Mouse (Mus musculus) limb, embryonic 14.5 days (tissue): Measurements from ENCODE around the gene Pde6b. TPM values are rescaled to one million over a fixed set of nuclear protein-coding genes. Genes with fewer than 3 reads are reported as not detected.

Experiments used
- ATAC-seq: fragments of 200-750 bp; cut with Nextera tagmentation; 2 replicates; pipeline ENCODE4 v1.8.0; 2017; ENCODE audit warnings: low read depth, moderate number of reproducible peaks, moderate TSS enrichment; ENCODE audit not compliant: low FRiP score
- DNase-seq: peaks from one replicate; pipeline ENCODE4 v3.0.0-alpha.2; 2015; ENCODE audit warnings: low spot score
- H3K27ac ChIP-seq: fragments of 300-500 bp; sonication (generic); replicated peaks from 2 replicates; pipeline ENCODE4 v1.5.1; 2014; ENCODE audit warnings: low read depth, mild to moderate bottlenecking, low read length, moderate library complexity, mixed read lengths
- H3K27me3 ChIP-seq: fragments of 300-500 bp; sonication (generic); 2 replicates; pipeline ENCODE4 v1.6.1; 2014; ENCODE audit warnings: low read length, mixed read lengths; ENCODE audit not compliant: control insufficient read depth, insufficient read depth
- H3K36me3 ChIP-seq: fragments of 300-500 bp; sonication (generic); 2 replicates; pipeline ENCODE4 v1.6.1; 2014; ENCODE audit warnings: mild to moderate bottlenecking, low read length, moderate library complexity, mixed read lengths; ENCODE audit not compliant: control insufficient read depth, insufficient read depth
- H3K4me1 ChIP-seq: fragments of 300-500 bp; sonication (generic); 2 replicates; pipeline ENCODE4 v1.6.1; 2014; ENCODE audit warnings: antibody characterized with exemption, low read length, mixed read lengths; ENCODE audit not compliant: control insufficient read depth, insufficient read depth
- H3K4me2 ChIP-seq: fragments of 300-500 bp; sonication (generic); replicated peaks from 2 replicates; pipeline ENCODE4 v1.6.1; 2014; ENCODE audit warnings: low read depth, mild to moderate bottlenecking, low read length, moderate library complexity; ENCODE audit not compliant: severe bottlenecking
- H3K4me3 ChIP-seq: fragments of 300-500 bp; sonication (generic); replicated peaks from 2 replicates; pipeline ENCODE4 v1.5.1; 2014; ENCODE audit warnings: low read length
- H3K9ac ChIP-seq: fragments of 300-500 bp; sonication (generic); 2 replicates; pipeline ENCODE4 v1.6.1; 2014; ENCODE audit warnings: mild to moderate bottlenecking, low read depth, low read length, moderate library complexity; ENCODE audit not compliant: severe bottlenecking
- H3K9me3 ChIP-seq: fragments of 300-500 bp; sonication (generic); 2 replicates; pipeline ENCODE4 v1.6.1; 2016; ENCODE audit warnings: low read length; ENCODE audit not compliant: control insufficient read depth
- POLR2A ChIP-seq: fragments of 200-500 bp; IDR thresholded peaks from 2 replicates; pipeline ENCODE4 v1.8.0; 2012; ENCODE audit warnings: inconsistent platforms, mild to moderate bottlenecking, moderate library complexity, borderline replicate concordance; ENCODE audit not compliant: insufficient read depth, insufficient read length; ENCODE audit errors: extremely low read depth
- WGBS: fragments of 180-500 bp; shearing (Covaris S2); extraction: QIAGEN DNeasy Blood & Tissue Kit; methylation state at CpG from one replicate; pipeline ENCODE4 v1.1.7; 2014; 5-methylcytosine and 5-hydroxymethylcytosine counted together
- polyA plus RNA-seq, 2 experiments: library from polyadenylated mRNA; depleted of rRNA in 1 of 2; stranded (reverse) in 1 of 2; unstranded in 1 of 2; fragments of >200 nt; fragmentation: Nextera tagmentation in 1 of 2; extraction: Ambion mirVana in 1 of 2; gene quantifications; 2 replicates each; pipeline versions ENCODE4 v1.2.1 to v1.2.3; 2012 to 2014

The Pde6b gene
- polyA plus RNA-seq, 2 experiments, result not detected

GRCm38 (mm10) chr5:108462446-108462845 lies 74.3 kb downstream of the Pde6b start:
- no peaks in the 10 kb centered on the region for H3K36me3 ChIP-seq
- peak overlapping the region; percentile 98 for H3K4me2 ChIP-seq
- DNase-seq (no peak), ATAC-seq (no peak)
- no peaks in the 10 kb centered on the region for H3K9me3 ChIP-seq
- peak overlapping the region; percentile 97 for H3K4me3 ChIP-seq
- WGBS, result 53% methylated on average over 4 of the region's 4 CpGs
- 0 out of 2 replicates have a peak overlapping the region, but pooled peaks have one; percentile 77 for H3K27ac ChIP-seq
- TF ChIP-seq POLR2A, result no peak
- H3K9ac ChIP-seq, result peak overlapping the region; percentile 100
- H3K4me1 ChIP-seq, result peaks cover 15% of the 10 kb centered on the region
- no peaks in the 10 kb centered on the region for H3K27me3 ChIP-seq

DNA sequence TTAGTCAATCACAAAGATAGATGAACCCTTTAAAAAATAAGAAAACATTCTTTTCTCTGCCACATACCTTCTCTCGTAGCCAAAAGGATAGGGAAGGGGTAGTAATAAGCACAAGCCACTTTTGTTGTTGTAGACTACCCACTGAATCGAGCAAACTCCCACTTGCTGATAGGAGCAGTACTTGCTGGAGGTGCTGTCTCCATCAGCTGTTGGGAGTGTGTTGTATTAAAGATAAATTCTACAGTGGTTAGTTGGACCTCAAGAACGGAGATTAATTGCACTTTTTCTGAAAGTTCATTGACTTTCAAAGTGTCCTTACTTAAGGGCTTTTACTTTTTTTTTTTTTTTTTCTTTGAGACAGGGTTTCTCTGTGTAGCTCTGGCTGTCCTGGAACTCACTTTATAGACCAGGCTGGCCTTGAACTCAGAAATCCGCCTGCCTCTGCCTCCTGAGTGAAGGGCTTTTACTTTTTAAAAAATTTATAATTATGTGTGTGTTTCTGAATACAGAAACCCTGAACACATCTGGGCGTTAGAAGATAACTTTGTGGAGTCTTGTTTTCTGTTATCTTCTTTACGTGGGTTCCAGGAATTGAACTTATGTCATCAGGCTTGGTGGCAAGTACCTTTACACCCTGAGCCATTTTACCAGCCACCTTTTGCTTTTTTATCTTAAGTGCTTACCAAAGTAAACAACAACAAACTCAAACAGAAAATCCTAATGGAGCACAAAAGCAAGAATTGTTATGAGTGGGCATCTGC lies 77.1 kb downstream of the Pde6b start:
- Histone ChIP-seq H3K4me3 (no peak overlapping the region), H3K9ac (no peak overlapping the region), H3K27me3 (no peaks in the 10 kb centered on the region), H3K36me3 (no peaks in the 10 kb centered on the region), H3K9me3 (no peaks in the 10 kb centered on the region), H3K4me1 (peaks cover 15% of the 10 kb centered on the region), H3K4me2 (no peak overlapping the region), H3K27ac (no peak overlapping the region)
- ATAC-seq (no peak), DNase-seq (no peak)
- WGBS, result 91% methylated on average over 6 of the region's 6 CpGs
- TF ChIP-seq POLR2A, result no peak

DNA sequence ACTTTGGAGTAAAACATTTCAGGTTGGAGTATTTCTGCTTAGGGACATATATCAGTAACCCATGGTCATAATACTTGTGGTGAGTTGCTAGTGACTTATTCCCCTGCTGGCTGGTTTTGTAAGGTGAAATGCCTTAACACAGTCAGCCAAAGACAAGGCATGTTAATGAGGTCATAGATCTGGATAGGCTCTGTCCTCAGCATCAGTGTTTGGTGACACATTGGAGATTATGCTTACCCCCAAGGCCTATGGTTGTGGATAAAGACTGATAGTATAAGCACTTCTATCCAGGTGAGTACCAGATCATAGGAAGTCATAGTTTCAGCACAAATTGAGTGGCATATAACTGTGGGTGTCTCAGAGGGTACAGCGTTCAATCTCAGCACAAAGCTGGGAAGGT lies 78.5 kb downstream of the Pde6b start:
- no peak overlapping the region for H3K27ac ChIP-seq
- 97% methylated on average over 1 of the region's 1 CpGs for WGBS
- no peaks in the 10 kb centered on the region for H3K9me3 ChIP-seq
- H3K27me3 ChIP-seq, result no peaks in the 10 kb centered on the region
- H3K36me3 ChIP-seq, result peaks cover 4% of the 10 kb centered on the region; the same call in 1 of the 2 replicates
- peaks cover 15% of the 10 kb centered on the region for H3K4me1 ChIP-seq
- ATAC-seq (no peak), DNase-seq (no peak)
- no peak overlapping the region for H3K9ac ChIP-seq
- TF ChIP-seq POLR2A, result no peak
- H3K4me2 ChIP-seq, result no peak overlapping the region
- no peak overlapping the region for H3K4me3 ChIP-seq

DNA sequence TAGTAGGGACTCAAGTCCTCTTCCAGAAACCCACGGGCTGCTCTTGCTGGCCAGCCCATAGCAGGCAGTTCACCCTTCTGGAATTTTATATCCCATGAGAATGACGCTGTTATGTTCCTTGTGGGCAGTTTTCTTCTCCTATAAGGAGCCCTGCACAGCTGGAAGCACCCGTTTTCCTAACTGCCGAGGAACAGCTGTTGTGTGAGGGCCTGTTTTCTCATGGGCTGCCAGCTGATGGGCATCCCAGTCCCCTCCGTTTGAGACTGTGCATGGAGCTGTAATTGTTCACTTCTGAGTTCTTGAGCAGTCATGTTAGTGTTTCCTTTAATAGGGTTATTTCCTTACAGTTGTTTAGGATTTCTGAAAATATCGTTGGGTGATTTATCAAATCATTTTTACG lies 81.4 kb downstream of the Pde6b start:
- 52% methylated on average over 7 of the region's 7 CpGs for WGBS
- DNase-seq, result no peak

GRCm38 (mm10) chr5:108473737-108474136 lies 85.5 kb downstream of the Pde6b start:
- ATAC-seq, result no peak

More for the DNA sequence above, 81.4 kb downstream of the Pde6b start:
- no peak for ATAC-seq
- Histone ChIP-seq H3K4me1 (no peaks in the 10 kb centered on the region), H3K27me3 (no peaks in the 10 kb centered on the region), H3K4me2 (no peak overlapping the region), H3K9ac (no peak overlapping the region), H3K9me3 (no peaks in the 10 kb centered on the region), H3K27ac (no peak overlapping the region), H3K36me3 (peaks cover 30% of the 10 kb centered on the region), H3K4me3 (no peak overlapping the region)
- TF ChIP-seq POLR2A, result no peak

DNA sequence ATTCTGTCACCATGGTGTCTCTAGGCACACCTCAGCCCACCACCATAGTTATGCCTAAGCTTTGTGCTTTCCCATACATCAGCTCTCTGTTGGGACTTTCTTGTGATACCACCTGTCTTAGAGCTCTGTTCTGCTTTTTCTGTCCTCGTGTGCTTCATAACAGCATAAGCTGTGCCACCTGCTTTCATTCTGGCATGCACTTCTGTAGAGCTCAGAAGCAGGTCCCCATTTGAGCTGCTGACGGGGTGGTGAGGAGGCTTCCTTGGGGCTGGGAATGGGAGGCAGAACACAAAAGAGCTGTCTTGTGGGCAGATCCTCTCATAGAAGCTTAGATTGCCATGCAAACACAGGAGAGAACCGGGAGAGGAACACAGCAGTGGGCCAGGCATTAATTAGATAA lies 87.8 kb downstream of the Pde6b start:
- H3K4me3 ChIP-seq, result no peak overlapping the region
- H3K36me3 ChIP-seq, result peaks cover 74% of the 10 kb centered on the region
- DNase-seq (no peak), ATAC-seq (no peak)
- no peaks in the 10 kb centered on the region for H3K4me1 ChIP-seq
- no peak overlapping the region for H3K9ac ChIP-seq
- H3K4me2 ChIP-seq, result no peak overlapping the region
- TF ChIP-seq POLR2A, result no peak
- WGBS, result 92% methylated on average over 3 of the region's 3 CpGs
- no peaks in the 10 kb centered on the region for H3K27me3 ChIP-seq
- no peaks in the 10 kb centered on the region for H3K9me3 ChIP-seq
- no peak overlapping the region for H3K27ac ChIP-seq

More at GRCm38 (mm10) chr5:108473737-108474136, 85.5 kb downstream of the Pde6b start:
- Histone ChIP-seq H3K4me2 (no peak overlapping the region), H3K27me3 (no peaks in the 10 kb centered on the region), H3K4me3 (no peak overlapping the region), H3K9me3 (no peaks in the 10 kb centered on the region), H3K4me1 (no peaks in the 10 kb centered on the region), H3K36me3 (peaks cover 69% of the 10 kb centered on the region), H3K27ac (no peak overlapping the region), H3K9ac (no peak overlapping the region)
- no peak for TF ChIP-seq POLR2A
- 90% methylated on average over 4 of the region's 4 CpGs for WGBS
- DNase-seq, result no peak

Other genes starting within 250 kb of the Pde6b start
- 33.7 and 37.0 TPM in 2 replicates for gene Dr1, start 119.5 kb upstream of the Pde6b start, polyA plus RNA-seq (2012; rRNA removed)
- 44.4 and 46.5 TPM in 2 replicates for gene Dr1, start 119.5 kb upstream of the Pde6b start, polyA plus RNA-seq (2014; fragmentation: Nextera tagmentation; extraction: Ambion mirVana)
- gene Pigg, start 75.8 kb upstream of the Pde6b start, polyA plus RNA-seq (2012; rRNA removed), result 5.8 and 6.0 TPM in 2 replicates
- gene Pigg, start 75.8 kb upstream of the Pde6b start, polyA plus RNA-seq (2014; fragmentation: Nextera tagmentation; extraction: Ambion mirVana), result 2.4 TPM in 2 replicates
- 0.45 and 0.65 TPM in 2 replicates for gene Gm42517, start 20.5 kb upstream of the Pde6b start, polyA plus RNA-seq (2012; rRNA removed)
- gene Gm42517, start 20.5 kb upstream of the Pde6b start, polyA plus RNA-seq (2014; fragmentation: Nextera tagmentation; extraction: Ambion mirVana), result 0.14 and 0.52 TPM in 2 replicates
- 80.1 and 174 TPM in 2 replicates for gene Atp5k, start 46.1 kb downstream of the Pde6b start, polyA plus RNA-seq (2012; rRNA removed)
- 411 and 423 TPM in 2 replicates for gene Atp5k, start 46.1 kb downstream of the Pde6b start, polyA plus RNA-seq (2014; fragmentation: Nextera tagmentation; extraction: Ambion mirVana)
- 2.5 and 2.7 TPM in 2 replicates for gene Mfsd7a, start 60.5 kb downstream of the Pde6b start, polyA plus RNA-seq (2012; rRNA removed)
- 0.14 TPM in 1 of 2 replicates, not detected in the other for gene Mfsd7a, start 60.5 kb downstream of the Pde6b start, polyA plus RNA-seq (2014; fragmentation: Nextera tagmentation; extraction: Ambion mirVana)
- gene Pcgf3, start 72.8 kb downstream of the Pde6b start, polyA plus RNA-seq (2012; rRNA removed), result 24.3 and 26.7 TPM in 2 replicates
- 21.8 and 24.4 TPM in 2 replicates for gene Pcgf3, start 72.8 kb downstream of the Pde6b start, polyA plus RNA-seq (2014; fragmentation: Nextera tagmentation; extraction: Ambion mirVana)
- gene Cplx1, start 161.6 kb downstream of the Pde6b start, polyA plus RNA-seq (2012; rRNA removed), result 0.18 and 0.21 TPM in 2 replicates
- gene Cplx1, start 161.6 kb downstream of the Pde6b start, polyA plus RNA-seq (2014; fragmentation: Nextera tagmentation; extraction: Ambion mirVana), result 0.41 and 0.67 TPM in 2 replicates
- 55.6 and 63.6 TPM in 2 replicates for gene Gak, start 241.4 kb downstream of the Pde6b start, polyA plus RNA-seq (2012; rRNA removed)
- gene Gak, start 241.4 kb downstream of the Pde6b start, polyA plus RNA-seq (2014; fragmentation: Nextera tagmentation; extraction: Ambion mirVana), result 45.2 and 46.0 TPM in 2 replicates
- 41.8 and 63.3 TPM in 2 replicates for gene Tmem175, start 241.4 kb downstream of the Pde6b start, polyA plus RNA-seq (2012; rRNA removed)
- gene Tmem175, start 241.4 kb downstream of the Pde6b start, polyA plus RNA-seq (2014; fragmentation: Nextera tagmentation; extraction: Ambion mirVana), result 32.8 and 35.5 TPM in 2 replicates